Mouse (Mus musculus) kidney, postnatal 0 days (tissue): ENCODE results near the gene Tmprss11e. TPM values are rescaled to one million over a fixed set of nuclear protein-coding genes. Genes with fewer than 3 reads are reported as not detected.

Source experiments
- ATAC-seq: fragments of 200-750 bp; cut with Nextera tagmentation; replicated peaks from 2 replicates; pipeline ENCODE4 v1.8.0; 2017; ENCODE audit warnings: low read depth, moderate number of reproducible peaks, moderate TSS enrichment, moderate library complexity; ENCODE audit not compliant: low FRiP score
- DNase-seq: peaks from one replicate; pipeline ENCODE4 v3.0.0-alpha.2; 2016; ENCODE audit warnings: low spot score
- H3K27ac ChIP-seq: fragments of 300-500 bp; sonication (generic); 2 replicates; pipeline ENCODE4 v1.5.1; 2014; ENCODE audit warnings: mild to moderate bottlenecking
- H3K27me3 ChIP-seq: fragments of 300-500 bp; sonication (generic); 2 replicates; pipeline ENCODE4 v1.6.1; 2014; ENCODE audit warnings: low read length, mixed read lengths; ENCODE audit not compliant: insufficient read depth
- H3K36me3 ChIP-seq: fragments of 300-500 bp; sonication (generic); 2 replicates; pipeline ENCODE4 v1.6.1; 2014; ENCODE audit warnings: low read length, mixed read lengths; ENCODE audit not compliant: insufficient read depth
- H3K4me1 ChIP-seq: fragments of 300-500 bp; sonication (generic); replicated peaks from 2 replicates; pipeline ENCODE4 v1.6.1; 2014; ENCODE audit warnings: antibody characterized with exemption, low read length, mixed read lengths; ENCODE audit not compliant: insufficient read depth
- H3K4me2 ChIP-seq: fragments of 300-500 bp; sonication (generic); 2 replicates; pipeline ENCODE4 v1.6.1; 2014; ENCODE audit warnings: mild to moderate bottlenecking, low read length, moderate library complexity, mixed read lengths
- H3K4me3 ChIP-seq: fragments of 300-500 bp; sonication (generic); replicated peaks from 2 replicates; pipeline ENCODE4 v1.5.1; 2014; ENCODE audit warnings: low read depth, low read length
- H3K9ac ChIP-seq: fragments of 300-500 bp; sonication (generic); 2 replicates; pipeline ENCODE4 v1.6.1; 2014; ENCODE audit warnings: low read depth, low read length
- H3K9me3 ChIP-seq: fragments of 300-500 bp; sonication (generic); replicated peaks from 2 replicates; pipeline ENCODE4 v1.6.1; 2016; ENCODE audit warnings: low read length, inconsistent platforms, mixed read lengths
- CTCF ChIP-seq: IDR thresholded peaks from 2 replicates; pipeline ENCODE4 v1.5.1; 2016; ENCODE audit warnings: antibody characterized with exemption, low read depth, mild to moderate bottlenecking, moderate library complexity
- WGBS: fragments of 180-500 bp; shearing (Covaris S2); extraction: QIAGEN DNeasy Blood & Tissue Kit; methylation state at CpG from one replicate; pipeline ENCODE4 v1.1.7; 2014; 5-methylcytosine and 5-hydroxymethylcytosine counted together
- polyA plus RNA-seq: library from polyadenylated mRNA; unstranded; fragments of >200 nt; fragmentation: Nextera tagmentation; extraction: Ambion mirVana; gene quantifications from 2 replicates; pipeline ENCODE4 v1.2.1, GENCODE M21; 2015

Gene Tmprss11e
- 0.08 TPM in 1 of 2 replicates, not detected in the other for polyA plus RNA-seq

DNA sequence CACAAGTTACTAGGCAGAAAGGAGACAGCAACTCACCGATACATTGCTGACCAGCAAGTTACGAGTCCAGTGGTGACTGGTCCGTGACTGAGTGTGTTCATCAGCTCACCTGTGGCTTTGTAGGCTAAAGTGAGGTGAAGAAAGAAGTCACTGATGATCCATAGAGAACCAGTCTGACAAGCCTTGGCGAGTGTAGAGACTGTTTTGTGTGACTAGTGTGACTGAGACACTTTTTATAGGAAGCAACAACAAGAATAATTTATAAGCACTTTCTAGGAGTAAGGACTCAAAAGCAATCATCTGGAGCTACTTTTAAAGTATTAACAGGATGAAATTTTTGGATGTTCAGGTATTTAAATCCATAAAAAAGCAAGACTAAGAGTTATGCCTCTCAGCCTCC lies at the start of gene Tmprss11e:
Tmprss11e (minus strand) TSS at position 101 of the 400 bp plus-strand sequence.
- H3K27me3 ChIP-seq: no peaks in the 10 kb centered on the region
- H3K4me1 ChIP-seq: no peaks in the 10 kb centered on the region
- no peak for ATAC-seq
- no peaks in the 10 kb centered on the region for H3K9me3 ChIP-seq
- no peak within 1 kb of the TSS for H3K27ac ChIP-seq
- H3K4me2 ChIP-seq: no peak within 1 kb of the TSS
- no peak within 1 kb of the TSS for H3K4me3 ChIP-seq
- no peak for TF ChIP-seq CTCF
- no peaks in the 10 kb centered on the region for H3K36me3 ChIP-seq
- DNase-seq: no peak
- 70% methylated on average over 4 of the region's 4 CpGs for WGBS
- H3K9ac ChIP-seq: no peak within 1 kb of the TSS

DNA sequence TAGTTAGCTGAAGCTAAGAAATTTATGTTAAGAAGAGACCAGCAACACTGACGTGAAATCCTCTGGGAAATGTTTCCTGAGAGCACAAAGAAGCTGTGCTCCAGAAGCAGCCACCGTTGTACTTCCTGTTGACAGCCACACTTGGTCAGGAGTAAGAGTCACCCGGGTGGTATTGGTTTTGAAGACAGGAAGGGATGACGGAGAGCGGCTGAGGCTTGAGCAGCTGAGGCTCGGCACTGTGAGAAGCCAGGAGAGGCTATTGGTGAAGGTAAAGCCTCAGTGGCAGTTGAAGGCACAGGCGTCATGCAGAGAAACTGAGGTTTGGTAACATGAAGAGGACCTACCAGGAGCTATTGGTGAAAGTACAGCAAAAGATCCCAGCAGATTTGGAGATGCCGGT lies 47.2 kb upstream of the Tmprss11e start:
- DNase-seq (peak; percentile 16), ATAC-seq (no peak)
- H3K36me3 ChIP-seq: no peaks in the 10 kb centered on the region
- H3K4me3 ChIP-seq: no peak overlapping the region
- H3K27ac ChIP-seq: no peak overlapping the region
- H3K4me1 ChIP-seq: no peaks in the 10 kb centered on the region
- no peak overlapping the region for H3K9ac ChIP-seq
- no peaks in the 10 kb centered on the region for H3K9me3 ChIP-seq
- H3K4me2 ChIP-seq: no peak overlapping the region
- WGBS: 58% methylated on average over 8 of the region's 8 CpGs
- no peak for TF ChIP-seq CTCF
- no peaks in the 10 kb centered on the region for H3K27me3 ChIP-seq

DNA sequence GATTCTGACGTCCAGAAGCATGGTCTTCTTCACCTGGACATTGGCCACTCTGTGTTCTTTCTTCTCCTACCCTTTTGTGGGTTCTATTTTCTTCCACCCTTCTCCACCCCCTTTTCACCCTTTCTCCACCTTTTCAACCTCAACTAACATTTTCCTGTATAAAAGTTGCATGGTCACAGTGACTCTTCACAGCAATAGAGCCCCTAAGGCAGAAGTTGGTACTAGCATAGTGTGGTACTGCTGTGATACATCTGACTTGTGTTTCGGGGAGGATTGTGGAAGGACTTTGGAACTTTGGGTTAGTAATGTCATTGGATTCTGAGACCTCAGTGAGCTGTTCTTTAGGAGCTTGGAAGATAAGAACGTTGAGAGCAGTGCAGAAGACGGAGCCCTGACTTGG lies 46.6 kb upstream of the Tmprss11e start:
- no peak overlapping the region for H3K27ac ChIP-seq
- ATAC-seq (no peak), DNase-seq (no peak)
- H3K4me3 ChIP-seq: no peak overlapping the region
- H3K36me3 ChIP-seq: no peaks in the 10 kb centered on the region
- no peaks in the 10 kb centered on the region for H3K9me3 ChIP-seq
- no peaks in the 10 kb centered on the region for H3K27me3 ChIP-seq
- no peak for TF ChIP-seq CTCF
- WGBS: 65% methylated on average over 4 of the region's 4 CpGs
- no peaks in the 10 kb centered on the region for H3K4me1 ChIP-seq
- H3K9ac ChIP-seq: no peak overlapping the region
- H3K4me2 ChIP-seq: no peak overlapping the region

DNA sequence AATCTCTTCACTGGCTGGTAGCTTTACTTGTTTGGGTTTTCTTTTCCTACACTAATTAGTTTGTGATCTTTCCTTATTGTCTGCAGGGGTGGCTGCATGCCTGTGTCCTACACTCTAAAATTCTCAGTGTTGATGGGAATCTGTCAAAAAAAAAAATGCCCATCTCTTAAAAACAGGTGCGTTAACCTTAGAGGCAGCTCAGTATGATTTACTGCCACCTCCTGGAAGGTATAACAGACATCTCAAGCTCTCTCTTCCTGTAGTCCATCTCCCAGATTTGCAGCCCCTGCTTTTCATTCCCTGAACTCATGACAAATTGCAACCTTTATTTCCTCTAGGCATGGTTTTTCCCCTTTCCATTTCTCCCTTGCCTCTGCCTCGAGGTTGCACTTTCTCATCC lies 44.3 kb upstream of the Tmprss11e start:
- 44% methylated on average over 2 of the region's 2 CpGs for WGBS
- ATAC-seq: no peak
- Histone ChIP-seq H3K9me3 (no peaks in the 10 kb centered on the region), H3K4me1 (no peaks in the 10 kb centered on the region), H3K27me3 (no peaks in the 10 kb centered on the region), H3K4me3 (no peak overlapping the region), H3K4me2 (no peak overlapping the region), H3K36me3 (no peaks in the 10 kb centered on the region), H3K27ac (no peak overlapping the region), H3K9ac (no peak overlapping the region)
- 0 out of 2 replicates have a peak, but pooled peaks have one; percentile 7 for TF ChIP-seq CTCF
- DNase-seq: no peak

GRCm38 (mm10) chr5:86786798-86787197 lies 41.2 kb upstream of the Tmprss11e start:
- H3K4me1 ChIP-seq: no peaks in the 10 kb centered on the region
- no peak overlapping the region for H3K4me3 ChIP-seq
- no peaks in the 10 kb centered on the region for H3K27me3 ChIP-seq
- no peaks in the 10 kb centered on the region for H3K9me3 ChIP-seq
- no peak for TF ChIP-seq CTCF
- no peak for DNase-seq
- WGBS: 36% methylated on average over 1 of the region's 1 CpGs
- H3K4me2 ChIP-seq: no peak overlapping the region
- no peak for ATAC-seq
- no peak overlapping the region for H3K9ac ChIP-seq
- no peaks in the 10 kb centered on the region for H3K36me3 ChIP-seq
- H3K27ac ChIP-seq: no peak overlapping the region

GRCm38 (mm10) chr5:86784205-86784604 lies 38.6 kb upstream of the Tmprss11e start:
- DNase-seq: no peak
- Histone ChIP-seq H3K4me1 (no peaks in the 10 kb centered on the region), H3K4me3 (no peak overlapping the region), H3K27ac (no peak overlapping the region), H3K4me2 (no peak overlapping the region), H3K27me3 (no peaks in the 10 kb centered on the region), H3K9me3 (no peaks in the 10 kb centered on the region), H3K9ac (no peak overlapping the region), H3K36me3 (no peaks in the 10 kb centered on the region)
- WGBS: 83% methylated on average over 1 of the region's 1 CpGs
- TF ChIP-seq CTCF: no peak
- ATAC-seq: no peak

- DNase-seq (no peak), ATAC-seq (no peak)
- TF ChIP-seq CTCF: no peak
- Histone ChIP-seq H3K4me2 (no peak overlapping the region), H3K27ac (no peak overlapping the region), H3K4me3 (no peak overlapping the region), H3K4me1 (no peaks in the 10 kb centered on the region), H3K9me3 (no peaks in the 10 kb centered on the region), H3K36me3 (no peaks in the 10 kb centered on the region), H3K9ac (no peak overlapping the region), H3K27me3 (no peaks in the 10 kb centered on the region)
- 62% methylated on average over 8 of the region's 8 CpGs for WGBS
These were observed 37.4 kb upstream of the Tmprss11e start for GRCm38 (mm10) chr5:86783059-86783458.
